Mouse (Mus musculus) hindbrain, embryonic 16.5 days (tissue): ENCODE data around the gene Slc29a4. TPM values are rescaled to one million over a fixed set of nuclear protein-coding genes. Genes with fewer than 3 reads are reported as not detected.

Experiments used
- ATAC-seq: fragments of 200-750 bp; cut with Nextera tagmentation; 2 replicates; pipeline ENCODE4 v1.8.0; 2017; ENCODE audit warnings: moderate TSS enrichment, moderate library complexity
- H3K27ac ChIP-seq: fragments of 300-500 bp; sonication (generic); 2 replicates; pipeline ENCODE4 v1.5.1; 2014; ENCODE audit warnings: low read depth, mild to moderate bottlenecking, control low read depth, low read length, moderate library complexity
- H3K27me3 ChIP-seq: fragments of 300-500 bp; sonication (generic); replicated peaks from 2 replicates; pipeline ENCODE4 v1.6.1; 2014; ENCODE audit warnings: low read length; ENCODE audit not compliant: control insufficient read depth, insufficient read depth
- H3K36me3 ChIP-seq: fragments of 300-500 bp; sonication (generic); 2 replicates; pipeline ENCODE4 v1.6.1; 2014; ENCODE audit warnings: mild to moderate bottlenecking, low read length, moderate library complexity, mixed read lengths; ENCODE audit not compliant: control insufficient read depth, insufficient read depth
- H3K4me1 ChIP-seq: fragments of 300-500 bp; sonication (generic); 2 replicates; pipeline ENCODE4 v1.6.1; 2014; ENCODE audit warnings: low read depth, low read length; ENCODE audit not compliant: control insufficient read depth, insufficient read depth
- H3K4me2 ChIP-seq: fragments of 300-500 bp; sonication (generic); 2 replicates; pipeline ENCODE4 v1.6.1; 2014; ENCODE audit warnings: mild to moderate bottlenecking, low read length, control low read depth, moderate library complexity
- H3K4me3 ChIP-seq: fragments of 300-500 bp; sonication (generic); 2 replicates; pipeline ENCODE4 v1.5.1; 2014; ENCODE audit warnings: mild to moderate bottlenecking, low read length, control low read depth, moderate library complexity
- H3K9ac ChIP-seq: fragments of 300-500 bp; sonication (generic); 2 replicates; pipeline ENCODE4 v1.6.1; 2014; ENCODE audit warnings: low read depth, mild to moderate bottlenecking, control low read depth, low read length, moderate library complexity
- H3K9me3 ChIP-seq: fragments of 300-500 bp; sonication (generic); 2 replicates; pipeline ENCODE4 v1.6.1; 2014; ENCODE audit warnings: mild to moderate bottlenecking, low read length, moderate library complexity; ENCODE audit not compliant: control insufficient read depth
- WGBS: fragments of 180-500 bp; shearing (Covaris S2); extraction: QIAGEN DNeasy Blood & Tissue Kit; methylation state at CpG from one replicate; pipeline ENCODE4 v1.1.7; 2014; 5-methylcytosine and 5-hydroxymethylcytosine counted together
- polyA plus RNA-seq: library from polyadenylated mRNA; unstranded; fragments of >200 nt; fragmentation: Nextera tagmentation; extraction: Ambion mirVana; gene quantifications from 2 replicates; pipeline ENCODE4 v1.2.1, GENCODE M21; 2015

Slc29a4 gene
- polyA plus RNA-seq, 1 experiment from 2014 or later, result 87.4 TPM

GRCm38 (mm10) chr5:142692971-142693737 lies 842 bp downstream of the Slc29a4 start:
- WGBS, result 55% methylated on average over 12 of the region's 12 CpGs
- Histone ChIP-seq H3K9me3 (no peaks in the 10 kb centered on the region), H3K4me2 (no peak overlapping the region), H3K27ac (peak overlapping the region; percentile 31; the same call in 1 of the 2 replicates), H3K4me1 (peaks cover 7% of the 10 kb centered on the region; the same call in 1 of the 2 replicates), H3K9ac (no peak overlapping the region), H3K36me3 (no peaks in the 10 kb centered on the region), H3K4me3 (no peak overlapping the region), H3K27me3 (no peaks in the 10 kb centered on the region)
- 0 out of 2 replicates have a peak, but pooled peaks have one; percentile 25 for ATAC-seq

- Histone ChIP-seq H3K9me3 (no peaks in the 10 kb centered on the region), H3K4me2 (no peak overlapping the region), H3K4me1 (peaks cover 7% of the 10 kb centered on the region; the same call in 1 of the 2 replicates), H3K36me3 (no peaks in the 10 kb centered on the region), H3K4me3 (no peak overlapping the region), H3K9ac (no peak overlapping the region), H3K27me3 (no peaks in the 10 kb centered on the region), H3K27ac (peak overlapping the region; percentile 31; the same call in 1 of the 2 replicates)
- no peak for ATAC-seq
- WGBS, result 42% methylated on average over 8 of the region's 8 CpGs
These were observed 1.6 kb downstream of the Slc29a4 start for GRCm38 (mm10) chr5:142693738-142694430.

GRCm38 (mm10) chr5:142694627-142695340 lies 2.5 kb downstream of the Slc29a4 start:
- ATAC-seq, result no peak
- Histone ChIP-seq H3K9ac (no peak overlapping the region), H3K27me3 (no peaks in the 10 kb centered on the region), H3K9me3 (no peaks in the 10 kb centered on the region), H3K27ac (no peak overlapping the region), H3K36me3 (no peaks in the 10 kb centered on the region), H3K4me3 (no peak overlapping the region), H3K4me1 (peaks cover 7% of the 10 kb centered on the region; the same call in 1 of the 2 replicates), H3K4me2 (no peak overlapping the region)
- 10% methylated on average over 12 of the region's 12 CpGs for WGBS

- no peak overlapping the region for H3K27ac ChIP-seq
- no peaks in the 10 kb centered on the region for H3K36me3 ChIP-seq
- H3K27me3 ChIP-seq, result no peaks in the 10 kb centered on the region
- no peaks in the 10 kb centered on the region for H3K9me3 ChIP-seq
- no peak overlapping the region for H3K4me3 ChIP-seq
- WGBS, result 31% methylated on average over 6 of the region's 6 CpGs
- ATAC-seq, result no peak
- peaks cover 7% of the 10 kb centered on the region; the same call in 1 of the 2 replicates for H3K4me1 ChIP-seq
- no peak overlapping the region for H3K9ac ChIP-seq
- no peak overlapping the region for H3K4me2 ChIP-seq
These were observed 3.9 kb downstream of the Slc29a4 start for GRCm38 (mm10) chr5:142696258-142696657.

GRCm38 (mm10) chr5:142696865-142697264 lies 4.6 kb downstream of the Slc29a4 start:
- Histone ChIP-seq H3K36me3 (no peaks in the 10 kb centered on the region), H3K9ac (no peak overlapping the region), H3K27ac (no peak overlapping the region), H3K4me1 (peaks cover 7% of the 10 kb centered on the region; the same call in 1 of the 2 replicates), H3K4me3 (no peak overlapping the region), H3K4me2 (no peak overlapping the region), H3K27me3 (no peaks in the 10 kb centered on the region), H3K9me3 (no peaks in the 10 kb centered on the region)
- ATAC-seq, result no peak
- WGBS, result 87% methylated on average over 6 of the region's 6 CpGs

- 70% methylated on average over 2 of the region's 2 CpGs for WGBS
- no peak overlapping the region for H3K27ac ChIP-seq
- H3K4me1 ChIP-seq, result peaks cover 7% of the 10 kb centered on the region; the same call in 1 of the 2 replicates
- no peaks in the 10 kb centered on the region for H3K36me3 ChIP-seq
- no peak for ATAC-seq
- H3K4me3 ChIP-seq, result no peak overlapping the region
- no peaks in the 10 kb centered on the region for H3K9me3 ChIP-seq
- no peak overlapping the region for H3K4me2 ChIP-seq
- no peak overlapping the region for H3K9ac ChIP-seq
- H3K27me3 ChIP-seq, result no peaks in the 10 kb centered on the region
These were observed 5.4 kb downstream of the Slc29a4 start for GRCm38 (mm10) chr5:142697742-142698141.

- Histone ChIP-seq H3K4me1 (peaks cover 15% of the 10 kb centered on the region), H3K36me3 (no peaks in the 10 kb centered on the region), H3K27me3 (no peaks in the 10 kb centered on the region), H3K9ac (0 out of 2 replicates have a peak overlapping the region, but pooled peaks have one; percentile 27), H3K9me3 (no peaks in the 10 kb centered on the region), H3K4me3 (peak overlapping the region; percentile 74), H3K27ac (no peak overlapping the region), H3K4me2 (peak overlapping the region; percentile 61)
- 11% methylated on average over 15 of the region's 15 CpGs for WGBS
- no peak; the same call in none of the 2 replicates for ATAC-seq
These were observed 8.7 kb downstream of the Slc29a4 start for GRCm38 (mm10) chr5:142700842-142701589.

- Histone ChIP-seq H3K9me3 (no peaks in the 10 kb centered on the region), H3K9ac (peak overlapping the region; percentile 83), H3K4me3 (peak overlapping the region; percentile 74), H3K27ac (peak overlapping the region; percentile 57), H3K4me1 (peaks cover 15% of the 10 kb centered on the region), H3K36me3 (no peaks in the 10 kb centered on the region; the same call in 1 of the 2 replicates), H3K27me3 (no peaks in the 10 kb centered on the region), H3K4me2 (peak overlapping the region; percentile 61)
- WGBS, result under 1% methylated on average over 40 of the region's 72 CpGs
- peak; percentile 92 for ATAC-seq
These were observed 9.6 kb downstream of the Slc29a4 start for GRCm38 (mm10) chr5:142701651-142702510.
